ENCODE assay signal across 7 mouse cellular contexts in genomic region chr11:100528375-100529165, GRCm38 (mm10). TPM values are rescaled to one million over a fixed set of nuclear protein-coding genes. Genes with fewer than 3 reads are reported as not detected.
DNase-seq lines count a peak whose midpoint lies in the region; ATAC-seq and TF ChIP-seq lines count a peak whose summit lies in the region.

No protein-coding gene starts in this region.

- TF ChIP-seq POLR2A in lung, adult 2 months (IDR thresholded peaks at IDR 0.05; ENCODE audit: borderline replicate concordance, extremely low read depth, low read depth, low read length) = no peak

- 32% methylated on average over 19 of the region's 19 CpGs for WGBS in lung, adult 2 months
- WGBS in embryonic facial prominence, embryonic 15.5 days = 20% methylated on average over 19 of the region's 19 CpGs
- 22% methylated on average over 19 of the region's 19 CpGs for WGBS in intestine, embryonic 14.5 days
- 24% methylated on average over 19 of the region's 19 CpGs for WGBS in neural tube, embryonic 13.5 days

- H3K4me2 ChIP-seq in embryonic facial prominence, embryonic 15.5 days (replicated peaks) = peak overlapping the region; percentile 89
- H3K4me2 ChIP-seq in intestine, embryonic 14.5 days (ENCODE audit: low read length) = peak overlapping the region; percentile 81
- H3K4me2 ChIP-seq in neural tube, embryonic 13.5 days = peak overlapping the region; percentile 95

- no peak for DNase-seq in lung, adult 2 months
- DNase-seq in lung, postnatal 36 days = no peak
- DNase-seq in intestine, embryonic 14.5 days (ENCODE audit: low spot score) = no peak
- DNase-seq in Muller cell, postnatal 12 days (ENCODE audit: inconsistent ontology term) = no peak
- no peak for DNase-seq in layer of hippocampus, adult 11-12 months (ENCODE audit: low spot score)

- no peak; the same call in 1 of the 2 replicates for ATAC-seq in embryonic facial prominence, embryonic 15.5 days (ENCODE audit: insufficient number of reproducible peaks, low FRiP score, low TSS enrichment, low read depth)
- ATAC-seq in intestine, embryonic 14.5 days (replicated peaks; ENCODE audit: low FRiP score, low TSS enrichment, low read depth) = no peak
- ATAC-seq in neural tube, embryonic 13.5 days (ENCODE audit: low read depth) = peak; percentile 52

- peak overlapping the region; percentile 92 for H3K27ac ChIP-seq in embryonic facial prominence, embryonic 15.5 days (replicated peaks)
- H3K27ac ChIP-seq in intestine, embryonic 14.5 days (ENCODE audit: low read depth) = peak overlapping the region; percentile 87; the same call in 1 of the 2 replicates
- peak overlapping the region; percentile 86 for H3K27ac ChIP-seq in neural tube, embryonic 13.5 days (replicated peaks)

- H3K4me3 ChIP-seq in lung, adult 2 months (replicated peaks; ENCODE audit: extremely low read depth, low read depth, low read length) = peak overlapping the region; percentile 63
- peak overlapping the region; percentile 73 for H3K4me3 ChIP-seq in embryonic facial prominence, embryonic 15.5 days (replicated peaks)
- peak overlapping the region; percentile 86 for H3K4me3 ChIP-seq in intestine, embryonic 14.5 days (ENCODE audit: low read depth, low read length)
- H3K4me3 ChIP-seq in neural tube, embryonic 13.5 days = peak overlapping the region; percentile 71

- H3K27me3 ChIP-seq in embryonic facial prominence, embryonic 15.5 days = no peaks in the 10 kb centered on the region
- no peaks in the 10 kb centered on the region for H3K27me3 ChIP-seq in intestine, embryonic 14.5 days (replicated peaks; ENCODE audit: control insufficient read depth, insufficient read depth, low read length)
- H3K27me3 ChIP-seq in neural tube, embryonic 13.5 days = no peaks in the 10 kb centered on the region

- no peak for TF ChIP-seq CTCF in lung, adult 2 months (IDR thresholded peaks at IDR 0.05; ENCODE audit: insufficient read depth, low read length)

- no peaks in the 10 kb centered on the region for H3K9me3 ChIP-seq in embryonic facial prominence, embryonic 15.5 days (replicated peaks)
- H3K9me3 ChIP-seq in intestine, embryonic 14.5 days (ENCODE audit: control insufficient read depth, low read length) = no peaks in the 10 kb centered on the region
- H3K9me3 ChIP-seq in neural tube, embryonic 13.5 days = no peaks in the 10 kb centered on the region

- H3K36me3 ChIP-seq in embryonic facial prominence, embryonic 15.5 days = peaks cover 1% of the 10 kb centered on the region; the same call in 1 of the 2 replicates
- H3K36me3 ChIP-seq in intestine, embryonic 14.5 days (ENCODE audit: control insufficient read depth, insufficient read depth, low read length) = peaks cover 6% of the 10 kb centered on the region
- peaks cover 4% of the 10 kb centered on the region for H3K36me3 ChIP-seq in neural tube, embryonic 13.5 days

- peak overlapping the region; percentile 40 for H3K9ac ChIP-seq in embryonic facial prominence, embryonic 15.5 days
- H3K9ac ChIP-seq in intestine, embryonic 14.5 days (ENCODE audit: low read length) = peak overlapping the region; percentile 48
- H3K9ac ChIP-seq in neural tube, embryonic 13.5 days = peak overlapping the region; percentile 74

- H3K4me1 ChIP-seq in lung, adult 2 months (ENCODE audit: control insufficient read depth, insufficient read depth, low read length) = peaks cover 7% of the 10 kb centered on the region
- H3K4me1 ChIP-seq in embryonic facial prominence, embryonic 15.5 days = peaks cover 37% of the 10 kb centered on the region
- H3K4me1 ChIP-seq in intestine, embryonic 14.5 days (replicated peaks; ENCODE audit: control insufficient read depth, insufficient read depth, low read length) = peaks cover 29% of the 10 kb centered on the region
- peaks cover 40% of the 10 kb centered on the region for H3K4me1 ChIP-seq in neural tube, embryonic 13.5 days (replicated peaks)

RNA-seq across cellular contexts. Expression of gene Acly, which starts 0.8 kb away (rescaled TPM):
- 166 and 217 TPM in 2 replicates for polyA plus RNA-seq in lung, adult 2 months (2012; rRNA removed)
- 137 and 152 TPM in 2 replicates for polyA plus RNA-seq in embryonic facial prominence, embryonic 15.5 days (2015; fragmentation: Nextera tagmentation; extraction: Ambion mirVana)
- 164 and 177 TPM in 2 replicates for polyA plus RNA-seq in intestine, embryonic 14.5 days (2014; fragmentation: Nextera tagmentation; extraction: Ambion mirVana)
- 267 and 279 TPM in 2 replicates for polyA plus RNA-seq in neural tube, embryonic 13.5 days (2015; fragmentation: Nextera tagmentation; extraction: Ambion mirVana)

RNA-seq across cellular contexts. Expression of gene Ttc25, which starts 16.8 kb away (rescaled TPM):
- 1.8 and 3.4 TPM in 2 replicates for polyA plus RNA-seq in lung, adult 2 months (2012; rRNA removed)
- polyA plus RNA-seq in embryonic facial prominence, embryonic 15.5 days (2015; fragmentation: Nextera tagmentation; extraction: Ambion mirVana) = 3.9 and 6.0 TPM in 2 replicates
- 0.46 and 0.69 TPM in 2 replicates for polyA plus RNA-seq in intestine, embryonic 14.5 days (2014; fragmentation: Nextera tagmentation; extraction: Ambion mirVana)
- 2.4 and 2.7 TPM in 2 replicates for polyA plus RNA-seq in neural tube, embryonic 13.5 days (2015; fragmentation: Nextera tagmentation; extraction: Ambion mirVana)

RNA-seq across cellular contexts. Expression of gene Cnp, which starts 46.1 kb away (rescaled TPM):
- polyA plus RNA-seq in lung, adult 2 months (2012; rRNA removed) = 27.5 and 29.9 TPM in 2 replicates
- polyA plus RNA-seq in embryonic facial prominence, embryonic 15.5 days (2015; fragmentation: Nextera tagmentation; extraction: Ambion mirVana) = 32.0 and 33.9 TPM in 2 replicates
- 34.7 and 39.2 TPM in 2 replicates for polyA plus RNA-seq in intestine, embryonic 14.5 days (2014; fragmentation: Nextera tagmentation; extraction: Ambion mirVana)
- polyA plus RNA-seq in neural tube, embryonic 13.5 days (2015; fragmentation: Nextera tagmentation; extraction: Ambion mirVana) = 46.0 and 53.2 TPM in 2 replicates

RNA-seq across cellular contexts. Expression of gene Klhl11, which starts 56.0 kb away (rescaled TPM):
- 5.1 and 6.2 TPM in 2 replicates for polyA plus RNA-seq in lung, adult 2 months (2012; rRNA removed)
- 8.2 and 9.9 TPM in 2 replicates for polyA plus RNA-seq in embryonic facial prominence, embryonic 15.5 days (2015; fragmentation: Nextera tagmentation; extraction: Ambion mirVana)
- 8.3 and 9.6 TPM in 2 replicates for polyA plus RNA-seq in intestine, embryonic 14.5 days (2014; fragmentation: Nextera tagmentation; extraction: Ambion mirVana)
- polyA plus RNA-seq in neural tube, embryonic 13.5 days (2015; fragmentation: Nextera tagmentation; extraction: Ambion mirVana) = 10.2 and 12.1 TPM in 2 replicates
